Mouse (Mus musculus) midbrain, postnatal 0 days (tissue): ENCODE measurements around the gene Asphd1. TPM values are rescaled to one million over a fixed set of nuclear protein-coding genes. Genes with fewer than 3 reads are reported as not detected.

Source experiments
- ATAC-seq: fragments of 200-750 bp; cut with Nextera tagmentation; 2 replicates; pipeline ENCODE4 v1.8.0; 2017; ENCODE audit warnings: moderate number of reproducible peaks, mild to moderate bottlenecking, moderate TSS enrichment, moderate library complexity; ENCODE audit not compliant: low FRiP score
- DNase-seq: peaks from one replicate; pipeline ENCODE4 v3.0.0-alpha.2; 2015; ENCODE audit warnings: low spot score
- H3K27ac ChIP-seq: fragments of 300-500 bp; sonication (generic); 2 replicates; pipeline ENCODE4 v1.5.1; 2014; ENCODE audit warnings: low read depth, mild to moderate bottlenecking, low read length, mixed read lengths
- H3K27me3 ChIP-seq: fragments of 300-500 bp; sonication (generic); 2 replicates; pipeline ENCODE4 v1.6.1; 2014; ENCODE audit warnings: low read length, control low read depth, mixed read lengths; ENCODE audit not compliant: insufficient read depth
- H3K36me3 ChIP-seq: fragments of 300-500 bp; sonication (generic); 2 replicates; pipeline ENCODE4 v1.6.1; 2014; ENCODE audit warnings: low read length, control low read depth, mixed read lengths; ENCODE audit not compliant: insufficient read depth
- H3K4me1 ChIP-seq: fragments of 300-500 bp; sonication (generic); 2 replicates; pipeline ENCODE4 v1.6.1; 2014; ENCODE audit warnings: mild to moderate bottlenecking, control low read depth, antibody characterized with exemption, low read length, mixed read lengths; ENCODE audit not compliant: insufficient read depth
- H3K4me2 ChIP-seq: fragments of 300-500 bp; sonication (generic); 2 replicates; pipeline ENCODE4 v1.6.1; 2014; ENCODE audit warnings: low read depth, mild to moderate bottlenecking, low read length, mixed read lengths; ENCODE audit not compliant: poor library complexity, severe bottlenecking
- H3K4me3 ChIP-seq: fragments of 300-500 bp; sonication (generic); 2 replicates; pipeline ENCODE4 v1.5.1; 2014; ENCODE audit warnings: low read depth, mild to moderate bottlenecking, low read length, moderate library complexity
- H3K9ac ChIP-seq: fragments of 300-500 bp; sonication (generic); replicated peaks from 2 replicates; pipeline ENCODE4 v1.6.1; 2014; ENCODE audit warnings: mild to moderate bottlenecking, low read length, moderate library complexity, mixed read lengths; ENCODE audit not compliant: poor library complexity, severe bottlenecking
- H3K9me3 ChIP-seq: fragments of 300-500 bp; sonication (generic); 2 replicates; pipeline ENCODE4 v1.6.1; 2016; ENCODE audit warnings: low read length, control low read depth
- CTCF ChIP-seq: IDR thresholded peaks from 2 replicates; pipeline ENCODE4 v1.5.1; 2016; ENCODE audit warnings: antibody characterized with exemption, mild to moderate bottlenecking
- WGBS: fragments of 180-500 bp; shearing (Covaris S2); extraction: QIAGEN DNeasy Blood & Tissue Kit; methylation state at CpG from one replicate; pipeline ENCODE4 v1.1.7; 2014; 5-methylcytosine and 5-hydroxymethylcytosine counted together
- polyA plus RNA-seq: library from polyadenylated mRNA; unstranded; fragments of >200 nt; fragmentation: Nextera tagmentation; extraction: Ambion mirVana; gene quantifications from 2 replicates; pipeline ENCODE4 v1.2.1, GENCODE M21; 2015
- total RNA-seq: library from RNA; depleted of rRNA; stranded (reverse); fragments of >200 nt; gene quantifications from 2 replicates; pipeline ENCODE4 v1.2.3, GENCODE M21; 2014

Gene Asphd1
- total and polyA plus RNA-seq, 2 experiments from 2014 or later: 17.6 to 44.5 TPM

- TF ChIP-seq CTCF: no peak
- DNase-seq (no peak), ATAC-seq (peak; percentile 81)
- Histone ChIP-seq H3K4me2 (peak overlapping the region; percentile 90), H3K4me1 (0 out of 2 replicates have a peak, but pooled peaks cover 2% of the 10 kb centered on the region), H3K27ac (peak overlapping the region; percentile 72), H3K9ac (peak overlapping the region; percentile 81), H3K36me3 (no peaks in the 10 kb centered on the region), H3K27me3 (no peaks in the 10 kb centered on the region), H3K4me3 (peak overlapping the region; percentile 82), H3K9me3 (no peaks in the 10 kb centered on the region)
- WGBS: under 1% methylated on average over 27 of the region's 27 CpGs
These were observed 20.3 kb downstream of the Asphd1 start for GRCm38 (mm10) chr7:126929046-126929445.

- Histone ChIP-seq H3K4me2 (peak within 1 kb of the TSS; percentile 90), H3K27ac (peak within 1 kb of the TSS; percentile 72), H3K27me3 (no peaks in the 10 kb centered on the region), H3K4me3 (peak within 1 kb of the TSS; percentile 82), H3K36me3 (no peaks in the 10 kb centered on the region), H3K4me1 (0 out of 2 replicates have a peak, but pooled peaks cover 2% of the 10 kb centered on the region), H3K9me3 (no peaks in the 10 kb centered on the region), H3K9ac (peak within 1 kb of the TSS; percentile 81)
- DNase-seq: peak; percentile 89
- peak; percentile 96 for ATAC-seq
- 3% methylated on average over 56 of the region's 56 CpGs for WGBS
- no peak for TF ChIP-seq CTCF
These were observed 20.9 kb downstream of the Asphd1 start, which contains the start of gene Kctd13 for GRCm38 (mm10) chr7:126928384-126929037. TSS of gene Kctd13 (plus strand) at chr7:126928879.

- H3K9me3 ChIP-seq: no peaks in the 10 kb centered on the region
- H3K9ac ChIP-seq: no peak overlapping the region
- no peak overlapping the region for H3K4me2 ChIP-seq
- DNase-seq (no peak), ATAC-seq (no peak)
- 62% methylated on average over 3 of the region's 3 CpGs for WGBS
- H3K4me1 ChIP-seq: peaks cover 2% of the 10 kb centered on the region; the same call in 1 of the 2 replicates
- no peaks in the 10 kb centered on the region for H3K36me3 ChIP-seq
- no peak for TF ChIP-seq CTCF
- H3K27me3 ChIP-seq: no peaks in the 10 kb centered on the region
- H3K4me3 ChIP-seq: no peak overlapping the region
- H3K27ac ChIP-seq: no peak overlapping the region
These were observed 23.1 kb downstream of the Asphd1 start for GRCm38 (mm10) chr7:126926299-126926698.

GRCm38 (mm10) chr7:126923999-126924398 lies 25.4 kb downstream of the Asphd1 start:
- WGBS: 52% methylated on average over 5 of the region's 5 CpGs
- Histone ChIP-seq H3K9me3 (no peaks in the 10 kb centered on the region), H3K9ac (no peak overlapping the region), H3K27me3 (no peaks in the 10 kb centered on the region), H3K36me3 (no peaks in the 10 kb centered on the region), H3K4me1 (no peaks in the 10 kb centered on the region; the same call in 1 of the 2 replicates), H3K4me2 (no peak overlapping the region), H3K4me3 (no peak overlapping the region), H3K27ac (no peak overlapping the region)
- ATAC-seq (no peak), DNase-seq (no peak)
- TF ChIP-seq CTCF: no peak

GRCm38 (mm10) chr7:126922624-126923060 lies 26.7 kb downstream of the Asphd1 start, which contains the start of gene Tmem219:
TSS of gene Tmem219 (minus strand) at chr7:126922917.
- Histone ChIP-seq H3K27ac (peak within 1 kb of the TSS; percentile 57), H3K4me2 (no peak within 1 kb of the TSS), H3K36me3 (no peaks in the 10 kb centered on the region), H3K4me1 (no peaks in the 10 kb centered on the region; the same call in 1 of the 2 replicates), H3K27me3 (no peaks in the 10 kb centered on the region), H3K4me3 (no peak within 1 kb of the TSS), H3K9me3 (no peaks in the 10 kb centered on the region), H3K9ac (no peak within 1 kb of the TSS)
- ATAC-seq (no peak), DNase-seq (peak; percentile 70)
- no peak for TF ChIP-seq CTCF
- WGBS: 12% methylated on average over 5 of the region's 5 CpGs

- DNase-seq: no peak
- ATAC-seq: no peak
- Histone ChIP-seq H3K27ac (no peak overlapping the region), H3K27me3 (no peaks in the 10 kb centered on the region), H3K36me3 (no peaks in the 10 kb centered on the region), H3K4me2 (no peak overlapping the region), H3K4me1 (no peaks in the 10 kb centered on the region; the same call in 1 of the 2 replicates), H3K9me3 (no peaks in the 10 kb centered on the region), H3K4me3 (no peak overlapping the region), H3K9ac (no peak overlapping the region)
- TF ChIP-seq CTCF: no peak
- 80% methylated on average over 2 of the region's 2 CpGs for WGBS
These were observed 27.8 kb downstream of the Asphd1 start for GRCm38 (mm10) chr7:126921563-126921962.
